Comparison of ENCODE assay signal across 8 mouse cellular contexts in the genomic region with DNA sequence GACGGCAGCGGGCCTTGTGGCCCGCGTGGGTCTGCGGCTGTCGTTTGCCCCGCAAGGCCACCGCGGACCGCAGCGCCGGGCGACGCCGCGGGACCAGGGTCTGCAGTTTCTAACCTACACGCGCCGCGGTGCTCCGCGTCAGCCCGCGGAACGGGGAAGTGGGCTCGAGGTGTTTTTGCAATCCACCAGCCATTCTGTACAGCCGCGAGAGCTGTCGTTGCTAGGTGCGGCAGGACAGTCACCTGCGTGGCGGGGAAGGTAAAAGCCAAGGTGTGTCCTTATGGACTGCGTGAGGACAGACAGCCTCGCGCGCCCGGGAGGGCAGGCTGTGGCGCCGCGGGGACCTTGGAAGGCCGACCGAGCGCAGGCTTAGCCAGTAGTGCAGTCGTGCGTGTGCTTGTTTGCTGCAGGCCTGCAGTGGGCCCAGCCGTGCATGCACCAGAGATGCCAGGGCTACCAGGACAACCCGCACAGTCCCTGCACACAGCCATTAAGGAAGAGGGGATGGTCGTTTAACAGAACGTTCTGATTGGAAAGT. TPM values are rescaled to one million over a fixed set of nuclear protein-coding genes. Genes with fewer than 3 reads are reported as not detected.
A peak's percentile ranks its signal among the peaks of the same experiment; 100 is the strongest.
DNase-seq lines count a peak whose midpoint lies in the region; ATAC-seq and TF ChIP-seq lines count a peak whose summit lies in the region.

No protein-coding gene starts in this region.

- peak overlapping the region; percentile 91 for H3K27ac ChIP-seq in embryonic facial prominence, embryonic 15.5 days (replicated peaks)
- peak overlapping the region; percentile 66 to 87 for H3K27ac ChIP-seq in heart, embryonic 14.5 days (replicated peaks in 1 of 2; ENCODE audit: control insufficient read depth in 1 of 2, insufficient read depth in 1 of 2, low read depth in 2 of 2, low read length in 2 of 2)
- H3K27ac ChIP-seq in liver, embryonic 15.5 days (replicated peaks) = peak overlapping the region; percentile 86
- H3K27ac ChIP-seq in stomach, embryonic 14.5 days (ENCODE audit: low read length) = peak overlapping the region; percentile 95

- H3K79me3 ChIP-seq in C2C12 (ENCODE audit: low read depth) = peaks cover 6% of the 10 kb centered on the region

- WGBS in embryonic facial prominence, embryonic 15.5 days = 0% methylated on average over 49 of the region's 49 CpGs
- WGBS in heart, embryonic 14.5 days = under 1% methylated on average over 49 of the region's 49 CpGs
- under 1% methylated on average over 49 of the region's 49 CpGs for WGBS in liver, embryonic 15.5 days (ENCODE audit: insufficient replicate concordance)
- under 1% methylated on average over 49 of the region's 49 CpGs for WGBS in stomach, embryonic 14.5 days

- H3K36me3 ChIP-seq in C2C12 (ENCODE audit: control insufficient read depth, insufficient read depth) = peaks cover 4% of the 10 kb centered on the region
- H3K36me3 ChIP-seq in embryonic facial prominence, embryonic 15.5 days = no peaks in the 10 kb centered on the region
- H3K36me3 ChIP-seq in heart, embryonic 14.5 days (ENCODE audit: control insufficient read depth, insufficient read depth, low read length) = 0 out of 2 replicates have a peak, but pooled peaks cover 9% of the 10 kb centered on the region
- no peaks in the 10 kb centered on the region for H3K36me3 ChIP-seq in liver, embryonic 15.5 days (replicated peaks)
- H3K36me3 ChIP-seq in stomach, embryonic 14.5 days (ENCODE audit: control insufficient read depth, insufficient read depth, low read length) = no peaks in the 10 kb centered on the region

- no peak for TF ChIP-seq CTCF in C2C12 (IDR thresholded peaks at IDR 0.05; ENCODE audit: control insufficient read depth, insufficient read depth, insufficient read length)

- ATAC-seq in embryonic facial prominence, embryonic 15.5 days (ENCODE audit: insufficient number of reproducible peaks, low FRiP score, low TSS enrichment, low read depth) = peak; percentile 75
- peak; percentile 38 for ATAC-seq in heart, embryonic 14.5 days (ENCODE audit: insufficient number of reproducible peaks, insufficient read depth, low FRiP score, low read depth)
- ATAC-seq in liver, embryonic 15.5 days (ENCODE audit: insufficient read depth) = peak; percentile 62
- ATAC-seq in stomach, embryonic 14.5 days (ENCODE audit: insufficient number of reproducible peaks, insufficient read depth, low FRiP score, low read depth) = peak; percentile 64

- H3K4me1 ChIP-seq in embryonic facial prominence, embryonic 15.5 days = no peaks in the 10 kb centered on the region
- peaks cover 4 to 15% of the 10 kb centered on the region in 2 experiments; a peak in 3 of 4 replicates for H3K4me1 ChIP-seq in heart, embryonic 14.5 days (ENCODE audit: control insufficient read depth in 2 of 2, insufficient read depth in 2 of 2, low read length in 2 of 2)
- peaks cover 33% of the 10 kb centered on the region for H3K4me1 ChIP-seq in liver, embryonic 15.5 days (replicated peaks)
- 0 out of 2 replicates have a peak, but pooled peaks cover 5% of the 10 kb centered on the region for H3K4me1 ChIP-seq in stomach, embryonic 14.5 days (ENCODE audit: control insufficient read depth, insufficient read depth, low read length)

- DNase-seq in adrenal gland, postnatal 4 days (ENCODE audit: low spot score in 2 of 2) = peak; percentile 25 to 32
- DNase-seq in kidney, postnatal 10 days = peak; percentile 70
- DNase-seq in neural tube, embryonic 10.5 days (ENCODE audit: extremely low spot score, low spot score) = peak; percentile 72

- peak overlapping the region; percentile 65 for H3K4me2 ChIP-seq in embryonic facial prominence, embryonic 15.5 days (replicated peaks)
- peak overlapping the region; percentile 79 for H3K4me2 ChIP-seq in heart, embryonic 14.5 days (ENCODE audit: low read length)
- H3K4me2 ChIP-seq in liver, embryonic 15.5 days = peak overlapping the region; percentile 94
- H3K4me2 ChIP-seq in stomach, embryonic 14.5 days (replicated peaks; ENCODE audit: low read depth, low read length) = peak overlapping the region; percentile 58

- H3K9ac ChIP-seq in embryonic facial prominence, embryonic 15.5 days = peak overlapping the region; percentile 91
- peak overlapping the region; percentile 95 for H3K9ac ChIP-seq in heart, embryonic 14.5 days (ENCODE audit: low read length)
- H3K9ac ChIP-seq in liver, embryonic 15.5 days = peak overlapping the region; percentile 86
- peak overlapping the region; percentile 89 for H3K9ac ChIP-seq in stomach, embryonic 14.5 days (replicated peaks; ENCODE audit: low read depth, low read length)

- peak overlapping the region; percentile 80 for H3K4me3 ChIP-seq in C2C12 (ENCODE audit: insufficient read depth, poor library complexity, severe bottlenecking)
- peak overlapping the region; percentile 95 for H3K4me3 ChIP-seq in embryonic facial prominence, embryonic 15.5 days (replicated peaks)
- peak overlapping the region; percentile 73 to 92 for H3K4me3 ChIP-seq in heart, embryonic 14.5 days (ENCODE audit: control insufficient read depth in 1 of 2, insufficient read depth in 1 of 2, low read depth in 1 of 2, low read length in 2 of 2)
- peak overlapping the region; percentile 95 for H3K4me3 ChIP-seq in liver, embryonic 15.5 days (replicated peaks)
- H3K4me3 ChIP-seq in stomach, embryonic 14.5 days (ENCODE audit: low read depth, low read length) = peak overlapping the region; percentile 98

- H3K27me3 ChIP-seq in C2C12 (ENCODE audit: control insufficient read depth, insufficient read depth, insufficient read length) = no peaks in the 10 kb centered on the region
- H3K27me3 ChIP-seq in embryonic facial prominence, embryonic 15.5 days = no peaks in the 10 kb centered on the region
- H3K27me3 ChIP-seq in heart, embryonic 14.5 days (ENCODE audit: control insufficient read depth, insufficient read depth, low read length) = 0 out of 2 replicates have a peak, but pooled peaks cover 4% of the 10 kb centered on the region
- H3K27me3 ChIP-seq in liver, embryonic 15.5 days = no peaks in the 10 kb centered on the region
- H3K27me3 ChIP-seq in stomach, embryonic 14.5 days (ENCODE audit: control insufficient read depth, insufficient read depth, low read length) = no peaks in the 10 kb centered on the region

- peaks cover 21% of the 10 kb centered on the region for H3K79me2 ChIP-seq in C2C12 (ENCODE audit: control insufficient read depth, insufficient read depth)

- peak overlapping the region; percentile 80 for H3ac ChIP-seq in C2C12 (ENCODE audit: control insufficient read depth, insufficient read length, low read depth)

- no peaks in the 10 kb centered on the region for H3K9me3 ChIP-seq in embryonic facial prominence, embryonic 15.5 days (replicated peaks)
- H3K9me3 ChIP-seq in heart, embryonic 14.5 days (ENCODE audit: control insufficient read depth, low read length) = no peaks in the 10 kb centered on the region
- H3K9me3 ChIP-seq in liver, embryonic 15.5 days (replicated peaks) = no peaks in the 10 kb centered on the region
- no peaks in the 10 kb centered on the region for H3K9me3 ChIP-seq in stomach, embryonic 14.5 days (ENCODE audit: control insufficient read depth, low read depth, low read length)

TF ChIP-seq in C2C12, 6 proteins besides CTCF, POLR2A, EP300 and RAD21:
- TF ChIP-seq MYOD1 (IDR thresholded peaks at IDR 0.05; ENCODE audit: control insufficient read depth, insufficient read length, low read depth) = no peak
- TF ChIP-seq MYOG (IDR thresholded peaks at IDR 0.05; ENCODE audit: control insufficient read depth, extremely low read depth, insufficient read length) = no peak
- no peak for TF ChIP-seq MAX (IDR thresholded peaks at IDR 0.05)
- TF ChIP-seq FOSL1 (IDR thresholded peaks at IDR 0.05; ENCODE audit: insufficient read depth, low read length, poor library complexity, severe bottlenecking) = no peak
- TF ChIP-seq USF1 (IDR thresholded peaks at IDR 0.05; ENCODE audit: low read depth) = no peak
- TF ChIP-seq CEBPB (IDR thresholded peaks at IDR 0.05; ENCODE audit: low read depth) = no peak

RNA-seq across cellular contexts. Expression of gene Zfp398, which starts 0.6 kb away (rescaled TPM):
- polyA plus RNA-seq in C2C12 (2012; fragmentation: generic; extraction: Trizol) = 1.7 TPM
- 10 to 100 TPM; 16.7 to 18.0 TPM for total RNA-seq in adrenal gland, postnatal 4 days (2021)
- polyA plus RNA-seq in embryonic facial prominence, embryonic 15.5 days (2015; fragmentation: Nextera tagmentation; extraction: Ambion mirVana) = 11.5 and 11.9 TPM in 2 replicates
- 3.9 and 4.7 TPM in 2 replicates for polyA plus RNA-seq in heart, embryonic 14.5 days (2014; fragmentation: Nextera tagmentation; extraction: Ambion mirVana)
- 1.6 and 2.5 TPM in 2 replicates for polyA plus RNA-seq in liver, embryonic 15.5 days (2015; fragmentation: Nextera tagmentation; extraction: Ambion mirVana)
- polyA plus RNA-seq in stomach, embryonic 14.5 days (2014; fragmentation: Nextera tagmentation; extraction: Ambion mirVana) = 11.6 and 13.4 TPM in 2 replicates

RNA-seq across cellular contexts. Expression of gene Zfp786, which starts 5.4 kb away (rescaled TPM):
- 0.39 TPM for polyA plus RNA-seq in C2C12 (2012; fragmentation: generic; extraction: Trizol)
- total RNA-seq in adrenal gland, postnatal 4 days (2021) = 1 to 10 TPM; 2.1 to 2.7 TPM
- polyA plus RNA-seq in embryonic facial prominence, embryonic 15.5 days (2015; fragmentation: Nextera tagmentation; extraction: Ambion mirVana) = 3.5 and 4.1 TPM in 2 replicates
- 1.0 and 1.4 TPM in 2 replicates for polyA plus RNA-seq in heart, embryonic 14.5 days (2014; fragmentation: Nextera tagmentation; extraction: Ambion mirVana)
- polyA plus RNA-seq in liver, embryonic 15.5 days (2015; fragmentation: Nextera tagmentation; extraction: Ambion mirVana) = 0.39 and 0.41 TPM in 2 replicates
- 3.5 and 3.8 TPM in 2 replicates for polyA plus RNA-seq in stomach, embryonic 14.5 days (2014; fragmentation: Nextera tagmentation; extraction: Ambion mirVana)

RNA-seq across cellular contexts. Expression of gene Pdia4, which starts 22.8 kb away (rescaled TPM):
- 78.9 TPM for polyA plus RNA-seq in C2C12 (2012; fragmentation: generic; extraction: Trizol)
- total RNA-seq in adrenal gland, postnatal 4 days (2021) = 100 to 1,000 TPM; 115 to 130 TPM
- polyA plus RNA-seq in embryonic facial prominence, embryonic 15.5 days (2015; fragmentation: Nextera tagmentation; extraction: Ambion mirVana) = 257 and 265 TPM in 2 replicates
- polyA plus RNA-seq in heart, embryonic 14.5 days (2014; fragmentation: Nextera tagmentation; extraction: Ambion mirVana) = 149 TPM in 2 replicates
- 115 and 123 TPM in 2 replicates for polyA plus RNA-seq in liver, embryonic 15.5 days (2015; fragmentation: Nextera tagmentation; extraction: Ambion mirVana)
- polyA plus RNA-seq in stomach, embryonic 14.5 days (2014; fragmentation: Nextera tagmentation; extraction: Ambion mirVana) = 236 and 273 TPM in 2 replicates

RNA-seq across cellular contexts. Expression of gene Zfp282, which starts 41.0 kb away (rescaled TPM):
- 7.8 TPM for polyA plus RNA-seq in C2C12 (2012; fragmentation: generic; extraction: Trizol)
- total RNA-seq in adrenal gland, postnatal 4 days (2021) = 10 to 100 TPM; 19.7 to 19.8 TPM
- 24.8 and 25.0 TPM in 2 replicates for polyA plus RNA-seq in embryonic facial prominence, embryonic 15.5 days (2015; fragmentation: Nextera tagmentation; extraction: Ambion mirVana)
- polyA plus RNA-seq in heart, embryonic 14.5 days (2014; fragmentation: Nextera tagmentation; extraction: Ambion mirVana) = 6.0 and 6.7 TPM in 2 replicates
- 2.6 and 3.1 TPM in 2 replicates for polyA plus RNA-seq in liver, embryonic 15.5 days (2015; fragmentation: Nextera tagmentation; extraction: Ambion mirVana)
- 13.4 and 13.8 TPM in 2 replicates for polyA plus RNA-seq in stomach, embryonic 14.5 days (2014; fragmentation: Nextera tagmentation; extraction: Ambion mirVana)

Comparison
In these comparisons a context has a peak if more than half of its experiments do, and no peak if none do; other contexts are left out.
1. Peak in every context shown above with its lines: DNase-seq, ATAC-seq, H3K4me3 ChIP-seq and H3K27ac ChIP-seq.